Mouse (Mus musculus): ENCODE measurements at regions not wholly inside any gene's neighbourhood (a gene's known extent, or its start where the extent isn't known, plus 50 kb on each side); places are given as distances from the start of the nearest gene placed in this dataset.

GRCm38 (mm10) chr1:142605224-142605623 lies 1035.2 kb upstream of the B3galt2 start:
- H3K36me3 ChIP-seq: no peaks in the 10 kb centered on the region
- DNase-seq (ENCODE audit: low spot score): no peak
- H3K9me3 ChIP-seq (replicated peaks): no peaks in the 10 kb centered on the region
- no peak overlapping the region for H3K4me3 ChIP-seq
- no peaks in the 10 kb centered on the region for H3K4me1 ChIP-seq
- H3K27ac ChIP-seq (replicated peaks): no peak overlapping the region
- 81% methylated on average over 2 of the region's 2 CpGs for WGBS
- H3K27me3 ChIP-seq (ENCODE audit: low read depth, poor library complexity, severe bottlenecking): no peaks in the 10 kb centered on the region

- no peak overlapping the region for H3K27ac ChIP-seq (replicated peaks)
- no peaks in the 10 kb centered on the region for H3K4me1 ChIP-seq
- no peaks in the 10 kb centered on the region for H3K36me3 ChIP-seq
- H3K9me3 ChIP-seq (replicated peaks): no peaks in the 10 kb centered on the region
- no peak for DNase-seq (ENCODE audit: low spot score)
- 88% methylated on average over 1 of the region's 1 CpGs for WGBS
- H3K27me3 ChIP-seq (ENCODE audit: low read depth, poor library complexity, severe bottlenecking): no peaks in the 10 kb centered on the region
- no peak overlapping the region for H3K4me3 ChIP-seq
These were observed 1034.4 kb upstream of the B3galt2 start for GRCm38 (mm10) chr1:142606082-142606481.

GRCm38 (mm10) chr1:142621464-142621863 lies 1019.0 kb upstream of the B3galt2 start:
- 81% methylated on average over 2 of the region's 2 CpGs for WGBS

GRCm38 (mm10) chr1:142624303-142624702 lies 1016.2 kb upstream of the B3galt2 start:
- WGBS: 73% methylated on average over 4 of the region's 4 CpGs
- Histone ChIP-seq H3K27me3 (ENCODE audit: low read depth, poor library complexity, severe bottlenecking) (no peaks in the 10 kb centered on the region), H3K9me3 (replicated peaks) (no peaks in the 10 kb centered on the region), H3K36me3 (no peaks in the 10 kb centered on the region), H3K27ac (replicated peaks) (no peak overlapping the region), H3K4me3 (no peak overlapping the region), H3K4me1 (no peaks in the 10 kb centered on the region)
- no peak for DNase-seq (ENCODE audit: low spot score)

More at GRCm38 (mm10) chr1:142621464-142621863, 1019.0 kb upstream of the B3galt2 start:
- H3K4me1 ChIP-seq: no peaks in the 10 kb centered on the region
- H3K36me3 ChIP-seq: no peaks in the 10 kb centered on the region
- no peaks in the 10 kb centered on the region for H3K9me3 ChIP-seq (replicated peaks)
- no peak for DNase-seq (ENCODE audit: low spot score)
- H3K4me3 ChIP-seq: no peak overlapping the region
- no peaks in the 10 kb centered on the region for H3K27me3 ChIP-seq (ENCODE audit: low read depth, poor library complexity, severe bottlenecking)
- no peak overlapping the region for H3K27ac ChIP-seq (replicated peaks)

GRCm38 (mm10) chr1:142655289-142655688 lies 985.2 kb upstream of the B3galt2 start:
- Histone ChIP-seq H3K4me3 (no peak overlapping the region), H3K9me3 (replicated peaks) (no peaks in the 10 kb centered on the region), H3K27ac (replicated peaks) (no peak overlapping the region), H3K4me1 (no peaks in the 10 kb centered on the region), H3K27me3 (ENCODE audit: low read depth, poor library complexity, severe bottlenecking) (no peaks in the 10 kb centered on the region), H3K36me3 (no peaks in the 10 kb centered on the region)
- WGBS: 93% methylated on average over 2 of the region's 2 CpGs
- no peak for DNase-seq (ENCODE audit: low spot score)

GRCm38 (mm10) chr1:142665262-142665661 lies 975.2 kb upstream of the B3galt2 start:
- WGBS: 85% methylated on average over 4 of the region's 4 CpGs
- DNase-seq (ENCODE audit: low spot score): no peak
- Histone ChIP-seq H3K27ac (replicated peaks) (no peak overlapping the region), H3K4me3 (no peak overlapping the region), H3K27me3 (ENCODE audit: low read depth, poor library complexity, severe bottlenecking) (no peaks in the 10 kb centered on the region), H3K9me3 (replicated peaks) (no peaks in the 10 kb centered on the region), H3K36me3 (no peaks in the 10 kb centered on the region), H3K4me1 (no peaks in the 10 kb centered on the region)

GRCm38 (mm10) chr1:142679917-142680316 lies 960.5 kb upstream of the B3galt2 start:
- 69% methylated on average over 3 of the region's 3 CpGs for WGBS

GRCm38 (mm10) chr1:142688828-142689227 lies 951.6 kb upstream of the B3galt2 start:
- no peaks in the 10 kb centered on the region for H3K27me3 ChIP-seq (ENCODE audit: low read depth, poor library complexity, severe bottlenecking)
- no peak for DNase-seq (ENCODE audit: low spot score)
- no peaks in the 10 kb centered on the region for H3K9me3 ChIP-seq (replicated peaks)
- no peak overlapping the region for H3K4me3 ChIP-seq
- no peaks in the 10 kb centered on the region for H3K36me3 ChIP-seq
- no peak overlapping the region for H3K27ac ChIP-seq (replicated peaks)
- no peaks in the 10 kb centered on the region for H3K4me1 ChIP-seq

More at GRCm38 (mm10) chr1:142679917-142680316, 960.5 kb upstream of the B3galt2 start:
- Histone ChIP-seq H3K9me3 (replicated peaks) (no peaks in the 10 kb centered on the region), H3K27ac (replicated peaks) (no peak overlapping the region), H3K27me3 (ENCODE audit: low read depth, poor library complexity, severe bottlenecking) (no peaks in the 10 kb centered on the region), H3K4me3 (no peak overlapping the region), H3K4me1 (no peaks in the 10 kb centered on the region), H3K36me3 (no peaks in the 10 kb centered on the region)
- no peak for DNase-seq (ENCODE audit: low spot score)

- Histone ChIP-seq H3K4me1 (no peaks in the 10 kb centered on the region), H3K27me3 (ENCODE audit: low read depth, poor library complexity, severe bottlenecking) (no peaks in the 10 kb centered on the region), H3K27ac (replicated peaks) (no peak overlapping the region), H3K4me3 (no peak overlapping the region), H3K9me3 (replicated peaks) (no peaks in the 10 kb centered on the region), H3K36me3 (no peaks in the 10 kb centered on the region)
- DNase-seq (ENCODE audit: low spot score): no peak
- WGBS: 70% methylated on average over 1 of the region's 1 CpGs
These were observed 945.3 kb upstream of the B3galt2 start for GRCm38 (mm10) chr1:142695179-142695578.

- H3K27ac ChIP-seq (replicated peaks): no peak overlapping the region
- H3K36me3 ChIP-seq: no peaks in the 10 kb centered on the region
- 88% methylated on average over 2 of the region's 2 CpGs for WGBS
- H3K4me1 ChIP-seq: no peaks in the 10 kb centered on the region
- DNase-seq (ENCODE audit: low spot score): no peak
- no peak overlapping the region for H3K4me3 ChIP-seq
- H3K27me3 ChIP-seq (ENCODE audit: low read depth, poor library complexity, severe bottlenecking): no peaks in the 10 kb centered on the region
- no peaks in the 10 kb centered on the region for H3K9me3 ChIP-seq (replicated peaks)
These were observed 932.2 kb upstream of the B3galt2 start for GRCm38 (mm10) chr1:142708263-142708662.

GRCm38 (mm10) chr1:142730259-142730658 lies 910.2 kb upstream of the B3galt2 start:
- H3K27me3 ChIP-seq (ENCODE audit: low read depth, poor library complexity, severe bottlenecking): no peaks in the 10 kb centered on the region
- H3K27ac ChIP-seq (replicated peaks): no peak overlapping the region
- no peak overlapping the region for H3K4me3 ChIP-seq
- no peaks in the 10 kb centered on the region for H3K9me3 ChIP-seq (replicated peaks)
- H3K4me1 ChIP-seq: no peaks in the 10 kb centered on the region
- no peak for DNase-seq (ENCODE audit: low spot score)
- no peaks in the 10 kb centered on the region for H3K36me3 ChIP-seq

GRCm38 (mm10) chr1:142734108-142734507 lies 906.4 kb upstream of the B3galt2 start:
- Histone ChIP-seq H3K4me1 (no peaks in the 10 kb centered on the region), H3K36me3 (no peaks in the 10 kb centered on the region), H3K4me3 (no peak overlapping the region), H3K27ac (replicated peaks) (no peak overlapping the region), H3K9me3 (replicated peaks) (no peaks in the 10 kb centered on the region), H3K27me3 (ENCODE audit: low read depth, poor library complexity, severe bottlenecking) (no peaks in the 10 kb centered on the region)
- no peak for DNase-seq (ENCODE audit: low spot score)

- Histone ChIP-seq H3K4me3 (no peak overlapping the region), H3K27me3 (ENCODE audit: low read depth, poor library complexity, severe bottlenecking) (no peaks in the 10 kb centered on the region), H3K27ac (replicated peaks) (no peak overlapping the region), H3K9me3 (replicated peaks) (no peaks in the 10 kb centered on the region), H3K36me3 (no peaks in the 10 kb centered on the region), H3K4me1 (no peaks in the 10 kb centered on the region)
- no peak for DNase-seq (ENCODE audit: low spot score)
- 93% methylated on average over 2 of the region's 2 CpGs for WGBS
These were observed 902.1 kb upstream of the B3galt2 start for GRCm38 (mm10) chr1:142738376-142738775.

GRCm38 (mm10) chr1:142742307-142742706 lies 898.2 kb upstream of the B3galt2 start:
- 19% methylated on average over 2 of the region's 2 CpGs for WGBS
- Histone ChIP-seq H3K27ac (replicated peaks) (no peak overlapping the region), H3K4me1 (no peaks in the 10 kb centered on the region), H3K9me3 (replicated peaks) (no peaks in the 10 kb centered on the region), H3K27me3 (ENCODE audit: low read depth, poor library complexity, severe bottlenecking) (no peaks in the 10 kb centered on the region), H3K36me3 (no peaks in the 10 kb centered on the region), H3K4me3 (no peak overlapping the region)
- DNase-seq (ENCODE audit: low spot score): peak; percentile 53
